Mouse (Mus musculus) MEL (cell line): Measurements from ENCODE around the gene Fam167b.

Experiments used
- CTCF ChIP-seq, 3 experiments: IDR thresholded peaks in 2 of 3; conservative IDR thresholded peaks in 1 of 3; 2 replicates each; pipeline ENCODE4 v1.5.1; 2011 to 2012; ENCODE audit warnings: low read length in 3 of 3, low read depth in 2 of 3, mild to moderate bottlenecking in 2 of 3, improper control_type of control experiment in 1 of 3, inconsistent platforms in 1 of 3, mixed read lengths in 1 of 3, moderate library complexity in 1 of 3; ENCODE audit not compliant: control insufficient read depth in 1 of 3, insufficient read depth in 1 of 3, poor library complexity in 1 of 3, severe bottlenecking in 1 of 3
- EP300 ChIP-seq, 2 experiments: IDR thresholded peaks; 2 replicates each; pipeline ENCODE4 v1.6.1; 2011; ENCODE audit warnings: improper control_type of control experiment in 2 of 2, low read length in 2 of 2, low read depth in 1 of 2, mild to moderate bottlenecking in 1 of 2
- MAX ChIP-seq: IDR thresholded peaks from 2 replicates; pipeline ENCODE4 v1.6.1; 2011; ENCODE audit warnings: low read length, improper control_type of control experiment

DNA sequence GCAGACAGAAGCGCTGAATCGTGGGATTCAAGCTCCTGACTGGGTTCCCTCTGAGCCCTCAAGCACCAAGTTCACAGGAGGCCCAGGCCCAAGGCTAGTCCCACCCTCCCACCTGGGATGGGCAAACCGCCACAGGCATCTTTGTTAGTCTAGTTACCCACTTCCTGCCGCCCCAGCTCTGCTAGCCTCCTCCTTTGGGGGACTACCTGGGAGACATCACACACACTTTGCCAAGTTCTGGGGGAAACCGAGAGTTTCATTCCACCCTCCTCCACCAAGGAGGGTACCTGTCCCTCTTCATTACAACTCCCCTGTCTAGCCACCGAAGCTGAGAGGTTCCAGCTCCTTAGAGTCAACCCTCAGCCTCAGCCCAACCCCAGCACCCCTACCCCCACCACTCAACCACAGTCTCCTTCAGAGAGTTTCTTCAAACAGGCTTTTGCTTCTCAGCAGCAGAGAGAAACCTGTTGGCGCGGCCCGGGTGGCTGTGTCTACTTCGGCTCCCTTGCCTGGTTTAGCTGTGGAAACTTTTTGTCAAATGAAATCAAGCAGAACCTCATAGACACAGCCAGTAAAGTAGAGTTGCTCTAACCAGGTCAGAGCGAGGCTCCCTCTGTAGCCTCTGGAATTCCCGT, 19.9 kb downstream of the Fam167b start:
- no peak for TF ChIP-seq CTCF (IDR thresholded peaks at IDR 0.05 in 2 of 3, conservative IDR thresholded peaks at IDR 0.05 in 1 of 3; ENCODE audit: control insufficient read depth in 1 of 3, insufficient read depth in 1 of 3, low read depth in 2 of 3, low read length in 3 of 3, poor library complexity in 1 of 3, severe bottlenecking in 1 of 3)
- TF ChIP-seq EP300 (IDR thresholded peaks at IDR 0.05; ENCODE audit: low read depth in 1 of 2, low read length in 2 of 2) = no peak
- no peak for TF ChIP-seq MAX
